Mouse (Mus musculus): ENCODE results near the gene Cdc42ep5.

Cdc42ep5 gene

DNA sequence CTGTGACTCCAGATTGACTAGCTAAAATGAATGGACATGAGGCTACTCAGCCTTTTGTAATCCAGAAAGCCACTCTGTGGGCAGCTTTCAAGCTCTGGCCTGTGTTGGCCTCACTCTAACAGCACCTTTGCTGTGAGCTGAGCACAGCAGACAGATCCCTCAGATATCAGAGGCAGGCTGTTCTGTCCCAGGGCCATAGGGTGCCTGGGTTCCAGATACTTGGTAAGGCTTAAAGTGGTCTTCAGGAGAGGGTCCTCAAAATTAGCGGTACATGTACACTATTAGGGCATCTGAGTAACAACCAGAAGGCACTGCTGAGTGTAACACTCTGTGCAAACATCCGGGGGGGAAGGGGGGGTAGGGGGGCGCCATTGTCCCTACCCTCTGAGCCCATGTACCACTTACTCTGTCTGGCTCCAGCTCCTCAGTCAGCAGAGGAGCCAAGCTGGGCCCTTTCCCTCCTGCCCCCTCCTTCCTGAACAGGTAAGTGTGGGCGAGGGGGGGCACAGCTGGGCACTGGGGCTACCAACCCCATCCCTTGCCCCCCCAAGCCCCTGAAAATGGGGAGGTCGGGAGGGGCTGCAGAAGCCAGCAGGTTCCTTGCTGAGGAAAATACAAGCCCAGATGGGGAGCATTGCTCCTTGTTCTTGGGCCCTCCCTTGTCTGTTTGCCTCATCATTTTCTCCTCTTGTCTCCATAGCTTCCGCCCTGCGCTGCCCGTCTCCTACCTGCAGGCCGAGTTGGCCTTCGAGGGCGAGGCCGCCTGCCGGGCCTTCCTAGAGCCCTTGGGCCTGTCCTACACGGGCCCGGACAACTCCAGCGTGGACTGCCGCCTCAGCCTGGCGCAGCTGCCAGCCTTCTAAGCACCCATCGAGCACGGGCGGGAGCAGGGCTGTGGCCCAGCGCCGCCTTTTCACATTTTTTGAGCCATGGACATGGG, 18.1 kb downstream of the Cdc42ep5 start:
- no peak for DNase-seq (ENCODE audit: low read depth)

DNA sequence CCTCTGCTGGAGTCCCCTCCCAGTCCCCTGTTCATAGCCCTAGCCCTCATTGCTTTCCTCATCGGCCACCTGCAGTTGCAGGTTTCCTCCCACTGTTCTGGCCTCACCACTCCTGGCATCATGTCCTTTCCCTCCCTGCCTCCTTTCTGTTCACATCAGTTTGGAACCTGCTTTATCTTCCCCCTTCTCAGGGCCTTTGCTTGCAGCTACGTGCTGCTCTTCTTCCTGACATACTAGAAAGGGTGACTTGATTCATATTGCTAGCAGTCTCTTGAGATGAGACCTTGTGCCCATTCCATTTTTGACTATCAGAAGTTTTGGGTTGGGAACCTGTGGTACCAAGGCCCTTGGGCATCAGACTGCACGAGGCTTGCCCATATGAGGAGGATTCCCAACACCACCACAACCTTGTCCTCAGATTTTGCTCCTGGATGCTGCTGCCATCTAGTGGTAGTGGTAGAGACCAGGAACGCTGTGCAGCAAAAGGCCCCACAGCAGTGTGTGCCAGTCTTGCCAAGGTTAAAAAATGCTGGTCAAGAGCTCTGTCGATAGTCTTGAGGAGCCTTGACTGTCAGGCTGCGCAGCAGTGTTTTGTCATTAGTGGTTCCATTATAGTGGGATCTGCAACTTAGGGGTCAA, 19.0 kb downstream of the Cdc42ep5 start:
- DNase-seq (ENCODE audit: low read depth): peak; percentile 85

DNA sequence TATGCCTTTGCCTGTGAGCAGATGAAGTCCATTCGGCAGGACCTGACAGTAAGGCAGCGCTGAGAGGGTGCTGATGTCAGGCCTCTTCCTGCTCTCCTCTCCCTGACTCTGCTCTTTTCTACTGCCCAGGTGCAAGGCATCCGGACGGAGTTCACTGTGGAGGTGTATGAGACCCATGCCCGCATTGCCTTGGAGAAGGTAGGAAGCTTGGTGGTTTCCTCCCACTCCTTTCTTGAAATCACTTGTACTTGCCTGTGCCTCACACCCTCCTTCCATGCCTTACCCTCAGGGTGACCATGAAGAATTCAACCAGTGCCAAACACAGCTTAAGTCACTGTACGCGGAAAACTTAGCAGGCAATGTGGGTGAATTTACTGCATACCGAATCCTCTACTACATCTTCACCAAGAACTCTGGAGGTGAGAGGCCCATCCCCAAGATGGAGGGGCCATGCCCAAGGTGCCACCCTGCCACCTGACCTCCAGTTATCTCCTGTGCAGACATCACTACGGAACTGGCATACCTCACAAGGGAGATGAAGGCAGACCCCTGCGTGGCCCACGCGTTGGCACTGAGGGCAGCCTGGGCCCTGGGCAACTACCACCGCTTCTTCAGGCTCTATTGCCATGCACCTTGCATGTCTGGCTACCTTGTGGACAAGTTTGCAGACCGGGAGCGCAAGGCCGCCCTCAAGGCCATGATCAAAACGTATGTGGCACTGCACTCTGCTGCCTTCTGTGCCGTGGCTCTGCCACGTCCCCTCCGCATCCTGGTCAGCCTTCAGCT, 19.7 kb downstream of the Cdc42ep5 start:
- no peak for DNase-seq (ENCODE audit: low read depth)

DNA sequence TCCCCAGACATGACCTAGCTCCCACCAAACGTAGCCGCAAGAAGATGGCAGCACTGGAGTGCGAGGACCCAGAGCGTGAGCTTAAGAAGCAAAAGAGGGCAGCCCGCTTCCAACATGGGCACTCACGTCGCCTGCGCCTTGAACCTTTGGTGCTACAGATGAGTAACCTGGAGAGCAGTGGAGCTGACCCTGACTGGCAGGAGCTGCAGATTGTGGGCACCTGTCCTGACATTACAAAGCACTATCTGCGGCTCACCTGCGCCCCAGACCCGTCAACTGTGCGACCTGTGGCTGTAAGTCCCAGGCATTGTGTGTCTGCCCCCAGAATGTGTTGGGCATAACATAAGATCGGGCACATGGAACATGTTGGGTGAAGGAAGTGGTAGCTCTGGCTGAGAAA, 20.6 kb downstream of the Cdc42ep5 start:
- no peak for DNase-seq (ENCODE audit: low read depth)

DNA sequence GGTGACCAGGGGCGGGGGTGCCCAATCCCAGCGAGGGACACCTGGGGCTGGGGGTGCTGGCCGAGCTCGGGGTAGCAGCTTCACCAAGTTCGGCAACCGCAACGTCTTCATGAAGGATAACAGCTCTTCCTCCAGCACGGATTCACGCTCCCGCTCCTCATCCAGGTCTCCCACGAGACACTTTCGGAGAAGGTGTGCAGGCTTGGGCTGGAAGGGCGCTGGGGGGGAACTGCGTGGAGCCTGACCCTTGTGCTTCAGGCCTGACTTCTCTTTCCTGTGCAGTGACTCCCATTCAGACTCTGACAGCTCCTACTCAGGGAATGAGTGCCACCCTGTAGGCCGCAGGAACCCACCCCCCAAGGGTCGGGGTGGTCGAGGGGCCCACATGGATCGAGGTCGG, 21.2 kb downstream of the Cdc42ep5 start:
- no peak for DNase-seq (ENCODE audit: low read depth)

DNA sequence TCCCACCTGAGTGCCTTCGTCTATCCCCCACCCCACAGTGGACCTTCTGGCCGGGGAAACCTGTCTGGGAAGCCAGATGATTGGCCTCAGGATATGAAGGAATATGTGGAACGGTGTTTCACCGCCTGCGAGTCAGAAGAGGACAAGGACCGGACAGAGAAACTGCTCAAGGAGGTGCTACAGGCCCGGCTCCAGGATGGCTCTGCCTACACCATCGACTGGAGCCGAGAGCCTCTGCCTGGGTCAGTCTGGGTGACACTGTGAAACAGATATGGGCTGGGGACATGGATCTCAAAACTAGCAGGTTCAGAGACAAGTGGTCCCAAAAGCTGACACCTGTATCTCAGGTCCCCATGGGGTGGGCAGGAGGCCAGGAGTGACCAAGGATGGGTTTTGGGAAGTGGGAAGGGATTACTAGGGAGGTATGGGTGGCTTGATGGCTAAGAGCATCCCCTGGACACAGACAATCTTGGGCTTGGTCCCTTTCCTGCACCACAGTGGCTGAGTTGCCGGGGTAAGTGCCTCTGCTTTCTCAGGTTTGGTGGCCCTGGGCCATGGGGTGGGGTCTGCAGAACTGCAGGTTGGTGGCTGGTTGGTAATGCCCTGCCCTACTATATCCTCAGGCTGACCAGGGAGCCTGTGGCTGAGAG, 21.7 kb downstream of the Cdc42ep5 start:
- DNase-seq (ENCODE audit: low read depth): no peak

DNA sequence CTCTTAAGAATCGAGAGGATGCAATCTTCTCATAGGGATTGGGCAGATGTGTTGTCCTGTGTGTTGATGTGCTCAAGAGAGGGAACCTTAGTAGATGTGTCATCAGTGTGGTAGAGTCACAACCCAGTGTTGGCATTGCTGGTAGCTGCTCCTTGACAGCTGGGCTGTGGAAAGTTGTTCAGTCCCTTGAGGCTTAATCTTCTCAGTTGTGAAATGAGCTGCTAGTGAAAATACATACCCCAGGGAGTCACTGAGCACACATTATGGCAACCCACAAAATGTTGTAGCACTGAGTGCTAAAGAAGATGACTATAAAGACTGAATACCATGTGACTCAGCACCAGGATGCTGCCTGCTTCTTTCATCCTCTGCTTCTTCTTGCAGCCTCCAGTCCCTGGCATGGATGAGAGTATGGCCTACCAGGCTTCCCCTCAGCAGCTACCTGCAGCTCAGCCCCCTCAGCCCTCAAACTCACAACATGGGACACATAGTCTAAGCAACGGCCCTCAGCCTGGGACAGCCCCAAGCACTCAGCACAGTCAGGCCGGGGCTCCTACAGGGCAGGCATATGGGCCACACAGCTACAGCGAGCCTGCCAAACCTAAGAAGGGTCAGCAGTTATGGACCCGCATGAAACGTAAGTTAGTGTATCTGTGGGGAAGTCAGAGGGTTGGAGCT, 22.9 kb downstream of the Cdc42ep5 start:
- no peak for DNase-seq (ENCODE audit: low read depth)

DNA sequence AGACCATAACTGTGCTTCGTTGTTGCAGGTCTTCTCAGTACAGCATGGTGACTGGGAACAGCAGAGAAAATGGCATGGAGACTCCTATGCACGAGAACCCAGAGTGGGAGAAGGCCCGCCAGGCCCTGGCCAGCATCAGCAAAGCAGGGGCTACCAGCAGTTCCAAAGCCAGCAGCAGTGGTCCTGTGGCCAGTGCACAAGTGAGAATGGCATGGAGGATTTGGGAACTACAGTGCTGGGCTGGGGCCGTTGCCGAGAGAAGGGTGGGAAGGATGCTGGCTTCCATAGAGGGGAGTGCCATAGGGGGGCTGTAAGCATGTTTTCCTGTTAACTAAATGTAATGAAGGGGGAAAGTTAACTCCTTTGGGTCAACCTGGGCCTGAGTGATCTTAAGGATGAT, 25.3 kb downstream of the Cdc42ep5 start:
- DNase-seq (ENCODE audit: low read depth): no peak

DNA sequence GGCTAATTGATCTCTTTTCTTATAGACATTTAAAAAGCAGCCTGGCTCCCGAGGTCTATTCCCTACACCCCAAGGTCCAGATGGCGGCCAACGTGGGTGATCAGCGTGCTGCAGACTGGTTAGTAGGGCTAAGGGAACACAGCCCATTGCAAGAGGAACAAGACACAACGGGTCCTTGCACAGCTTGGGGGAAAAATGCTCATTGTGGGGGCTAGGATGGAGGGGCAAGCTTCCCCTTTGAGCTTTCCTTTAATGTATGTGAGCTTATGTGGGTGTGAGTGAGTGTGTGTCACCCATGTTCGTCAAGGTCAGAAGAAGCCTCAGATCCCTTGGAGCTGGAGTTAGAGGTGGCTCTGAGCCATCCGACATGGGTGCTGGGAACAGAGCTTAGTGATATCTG, 26.0 kb downstream of the Cdc42ep5 start:
- no peak for DNase-seq (ENCODE audit: low read depth)

DNA sequence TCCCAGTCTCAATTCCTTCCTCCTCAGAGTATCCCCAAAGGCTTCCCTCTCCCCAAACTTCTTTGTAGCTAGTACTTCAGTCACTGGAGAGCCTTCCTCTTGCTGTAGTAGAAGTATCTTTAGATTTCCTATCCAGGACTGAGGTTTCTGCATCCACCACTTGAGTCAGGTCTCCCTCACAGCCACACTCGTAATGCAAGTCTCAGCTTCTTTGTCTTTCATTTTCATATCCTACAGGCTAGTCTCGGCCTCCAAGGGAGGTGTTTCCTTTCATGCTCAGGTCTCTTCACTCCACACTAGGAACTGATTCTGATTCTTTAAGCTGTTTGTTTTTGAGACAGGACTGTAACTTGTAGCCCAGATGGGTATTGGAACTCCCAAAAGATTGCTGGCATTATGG, 26.5 kb downstream of the Cdc42ep5 start:
- DNase-seq (ENCODE audit: low read depth): no peak

DNA sequence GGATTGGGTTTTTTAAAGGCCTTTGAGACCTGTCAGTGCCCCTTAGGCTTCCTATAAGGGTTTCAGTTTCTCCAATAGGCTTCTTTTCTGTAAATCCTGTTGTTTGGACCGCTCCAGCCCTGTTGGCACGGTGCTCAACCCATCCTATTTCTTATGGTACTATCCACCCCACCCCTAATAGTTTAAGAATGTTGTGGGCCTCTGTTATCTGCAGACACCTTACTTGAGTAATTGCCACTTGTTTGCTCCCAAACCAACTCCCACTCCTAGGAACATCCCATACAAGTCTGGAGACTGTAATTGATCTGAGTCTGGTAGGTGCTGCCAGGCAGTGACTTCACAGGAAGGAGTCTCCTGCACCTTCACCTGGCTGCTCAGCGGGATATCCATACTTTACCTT, 26.9 kb downstream of the Cdc42ep5 start:
- no peak for DNase-seq (ENCODE audit: low read depth)

DNA sequence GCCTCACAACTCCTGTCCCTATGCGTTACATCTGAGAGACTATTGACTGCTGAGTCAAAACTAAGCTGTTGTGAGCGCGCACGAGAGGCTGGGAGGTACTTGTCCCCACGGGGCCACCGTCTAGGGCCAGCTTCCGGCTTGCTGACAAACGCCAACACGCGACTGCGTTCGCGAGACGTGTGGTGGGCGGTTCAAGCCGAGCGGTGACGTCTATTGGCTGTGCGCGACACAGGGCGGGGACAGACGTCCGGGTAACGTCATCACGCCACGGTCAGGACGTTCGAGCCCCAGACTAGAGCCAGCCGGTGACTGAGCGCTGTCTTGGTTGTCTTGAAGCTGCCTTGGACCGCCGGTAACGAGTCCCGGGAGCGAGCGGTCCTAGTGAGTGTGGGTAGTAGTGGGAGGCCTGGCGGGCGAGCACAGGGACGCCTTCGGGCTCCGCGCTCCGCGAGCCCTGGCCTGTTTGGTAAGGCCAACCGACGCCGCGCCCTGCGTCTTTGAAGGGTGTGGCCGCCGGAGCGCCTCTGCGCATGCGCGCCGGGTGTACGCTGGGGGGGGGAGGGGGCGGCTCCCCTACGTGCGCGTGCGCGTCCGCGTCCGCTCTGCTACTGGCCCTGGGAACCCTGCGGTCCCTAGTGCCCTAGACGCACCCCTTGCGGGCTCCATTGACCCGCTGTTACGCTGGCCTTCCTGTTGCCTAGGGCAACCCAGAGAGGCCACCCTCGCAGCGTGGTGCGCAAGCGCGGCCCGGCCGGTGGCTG, 27.7 kb downstream of the Cdc42ep5 start, which contains the start of gene Leng8:
Leng8 (plus strand) TSS at position 269 of the 761 bp plus-strand sequence.
- DNase-seq (ENCODE audit: low read depth): peak; percentile 99

DNA sequence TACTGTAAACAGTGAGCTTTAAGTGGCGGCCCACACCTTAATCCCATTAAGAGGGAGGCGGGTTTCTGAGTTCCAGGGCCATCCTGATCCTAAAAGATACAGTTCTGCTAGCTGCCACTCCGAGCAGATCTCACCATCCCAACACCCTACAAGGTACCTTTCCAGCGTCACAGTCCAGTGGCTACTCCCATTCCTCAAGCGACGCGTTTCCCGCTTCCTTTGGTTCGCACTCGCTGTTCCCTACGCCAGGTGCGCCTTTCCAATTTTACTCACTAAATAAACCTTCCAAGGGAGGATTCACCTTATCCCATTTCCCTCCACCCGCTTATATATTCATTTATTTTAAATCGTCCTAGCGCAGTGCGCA, 28.3 kb downstream of the Cdc42ep5 start:
- DNase-seq (ENCODE audit: low read depth): no peak

DNA sequence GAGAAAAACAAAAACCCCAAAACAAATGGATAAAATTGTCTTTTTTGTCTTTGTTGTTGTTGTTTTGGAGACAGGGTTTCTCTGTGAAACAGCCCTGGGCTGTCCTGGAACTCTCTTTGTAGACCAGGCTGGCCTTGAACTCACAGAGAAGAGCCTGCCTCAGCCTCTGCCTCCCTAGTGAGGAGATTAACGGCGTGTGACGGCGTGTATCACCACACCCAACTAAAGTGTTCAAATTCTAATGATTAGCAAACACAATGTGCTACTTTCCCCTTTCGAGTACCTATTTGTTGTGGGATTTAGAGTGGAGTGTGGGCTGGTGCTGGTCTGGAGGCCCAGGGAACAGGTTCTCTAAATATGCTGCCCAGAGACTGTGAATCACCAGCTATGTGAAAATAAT, 29.7 kb downstream of the Cdc42ep5 start:
- DNase-seq (ENCODE audit: low read depth): no peak

DNA sequence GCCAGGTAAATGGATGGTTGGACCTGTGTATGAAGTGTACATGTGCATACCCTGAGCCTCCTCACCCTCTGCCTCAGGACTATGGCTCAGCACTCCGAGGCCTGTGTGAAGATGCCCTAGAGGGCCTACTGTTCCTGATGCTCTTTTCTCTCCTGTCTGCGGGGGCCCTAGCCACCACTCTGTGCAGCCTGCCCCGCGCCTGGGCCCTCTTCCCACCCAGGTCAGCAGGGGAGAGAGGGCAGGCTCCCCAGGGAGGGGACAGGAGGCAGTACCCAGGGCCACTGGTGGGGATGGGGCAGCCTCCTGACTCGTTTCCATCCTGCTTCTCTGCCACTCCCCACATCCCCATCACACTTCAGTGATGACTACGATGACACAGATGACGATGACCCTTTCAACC, 31.7 kb downstream of the Cdc42ep5 start:
- no peak for DNase-seq (ENCODE audit: low read depth)

DNA sequence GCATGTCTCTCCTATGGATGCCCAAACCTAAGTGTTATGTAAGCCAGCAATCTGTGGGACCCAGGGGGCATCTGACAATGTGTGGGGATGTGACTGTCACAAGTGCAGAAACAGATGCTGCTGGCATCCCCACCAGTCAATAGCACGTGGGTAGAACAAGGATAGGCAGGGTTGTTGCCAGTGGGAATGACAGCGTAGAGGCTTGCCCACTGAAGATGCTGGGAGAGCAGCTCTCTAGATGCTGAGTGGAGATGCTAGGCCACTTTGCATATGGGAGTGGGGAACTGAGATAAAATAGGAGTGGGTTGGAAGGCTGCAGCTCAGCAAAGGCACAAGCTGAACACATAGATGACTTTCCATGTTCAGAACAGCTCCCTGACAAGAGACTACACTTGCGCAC, 32.1 kb downstream of the Cdc42ep5 start:
- no peak for DNase-seq (ENCODE audit: low read depth)

DNA sequence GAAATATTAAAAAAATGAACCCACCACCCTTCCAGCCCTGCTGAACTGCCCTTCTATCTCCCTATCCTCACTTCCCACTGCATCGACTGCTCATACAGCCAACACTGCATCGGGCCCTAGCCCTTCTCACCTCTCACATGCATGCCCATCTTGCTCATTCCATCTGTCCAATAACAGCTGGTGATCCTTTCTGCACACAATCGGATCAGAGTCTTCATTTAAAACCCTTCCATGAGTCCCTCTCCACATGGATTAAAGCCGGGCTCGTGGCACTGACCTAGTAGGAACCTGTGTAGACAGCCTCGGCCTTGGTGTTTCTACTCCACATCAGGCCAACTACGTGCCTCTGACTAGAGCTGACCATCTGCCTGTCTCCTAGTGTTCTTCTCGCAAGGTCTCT, 32.7 kb downstream of the Cdc42ep5 start:
- no peak for DNase-seq (ENCODE audit: low read depth)

DNA sequence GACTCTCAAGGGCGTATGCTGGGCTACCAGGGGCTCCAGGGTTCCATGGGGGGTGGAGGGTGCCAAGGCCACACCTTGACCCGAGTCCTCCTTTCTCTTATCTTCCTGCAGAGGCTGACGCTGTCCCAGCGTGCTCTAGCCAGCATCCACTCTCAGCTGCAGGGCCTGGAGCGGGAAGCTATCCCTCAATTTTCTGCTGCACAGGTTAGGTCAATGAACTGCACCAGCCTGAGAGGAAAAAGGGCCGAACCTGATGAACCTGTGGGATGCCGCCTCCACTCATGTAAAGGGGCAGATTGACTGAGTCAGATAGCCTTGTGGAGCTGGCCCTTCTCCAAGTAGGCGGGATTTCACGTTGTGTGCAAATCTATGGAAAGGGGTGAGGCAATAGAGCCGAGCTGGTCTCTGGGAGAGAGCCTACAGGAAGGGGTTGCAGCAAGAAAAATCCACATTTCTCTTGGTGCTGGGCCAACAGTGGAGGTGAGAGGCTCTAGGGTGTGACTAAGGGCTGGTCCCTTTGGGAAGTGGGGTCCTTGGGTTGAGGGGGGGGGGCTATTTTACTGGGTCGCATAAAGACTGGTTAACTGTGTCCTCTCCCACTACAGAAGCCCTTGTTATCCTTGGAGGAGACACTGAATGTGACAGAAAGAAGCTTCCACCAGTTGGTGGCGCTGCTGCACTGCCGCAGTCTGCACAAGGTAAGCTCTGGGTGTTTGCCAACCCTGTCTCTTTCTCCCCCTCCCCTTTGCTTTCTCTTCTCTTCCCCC, 33.8 kb downstream of the Cdc42ep5 start:
- DNase-seq (ENCODE audit: low read depth): peak; percentile 92

DNA sequence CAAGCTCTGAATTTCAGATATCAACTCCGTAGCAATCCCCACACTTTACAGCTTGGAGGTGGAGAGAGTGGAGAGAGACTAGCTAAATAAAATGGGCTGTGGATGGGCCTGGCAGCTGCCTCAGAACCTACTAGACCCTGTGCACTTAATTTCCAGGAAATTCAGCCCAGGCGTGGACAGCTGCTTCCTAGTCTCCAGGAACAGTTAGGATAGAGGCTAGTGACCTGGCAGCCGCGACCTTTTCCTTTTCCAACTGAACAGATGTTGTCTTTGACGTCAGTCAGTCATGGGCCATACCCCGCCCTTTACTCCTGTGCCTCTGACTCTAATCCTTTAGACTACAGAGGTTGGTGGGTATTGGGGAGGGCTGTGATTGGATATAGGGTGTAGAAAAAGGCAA, 35.8 kb downstream of the Cdc42ep5 start:
- DNase-seq (ENCODE audit: low read depth): no peak

DNA sequence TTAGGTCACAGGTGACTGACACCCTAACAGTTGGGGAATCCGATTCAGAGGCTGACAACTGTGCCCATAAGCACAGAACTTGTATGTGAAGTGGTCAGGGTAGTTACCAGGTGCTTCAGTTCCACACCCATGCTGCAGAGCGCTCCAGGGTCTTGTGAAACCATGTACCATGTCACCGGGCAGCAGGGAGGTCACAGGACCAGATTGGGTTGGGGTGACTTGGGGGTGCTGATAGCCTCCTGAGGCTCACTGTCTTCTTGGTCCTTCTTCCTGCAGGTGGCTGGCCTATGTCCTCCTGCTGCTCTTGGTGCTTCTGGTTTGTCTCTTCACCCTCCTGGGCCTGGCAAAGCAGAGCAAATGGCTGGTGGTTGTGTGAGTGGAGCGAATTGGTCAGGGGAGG, 36.8 kb downstream of the Cdc42ep5 start:
- no peak for DNase-seq (ENCODE audit: low read depth)

Data from NIH3T3 (cell line).